Mouse (Mus musculus): Measurements from ENCODE around the gene Trmt10a. TPM values are rescaled to one million over a fixed set of nuclear protein-coding genes. Genes with fewer than 3 reads are reported as not detected.

Gene Trmt10a
- polyA plus RNA-seq, 1 experiment: 0.24 TPM

DNA sequence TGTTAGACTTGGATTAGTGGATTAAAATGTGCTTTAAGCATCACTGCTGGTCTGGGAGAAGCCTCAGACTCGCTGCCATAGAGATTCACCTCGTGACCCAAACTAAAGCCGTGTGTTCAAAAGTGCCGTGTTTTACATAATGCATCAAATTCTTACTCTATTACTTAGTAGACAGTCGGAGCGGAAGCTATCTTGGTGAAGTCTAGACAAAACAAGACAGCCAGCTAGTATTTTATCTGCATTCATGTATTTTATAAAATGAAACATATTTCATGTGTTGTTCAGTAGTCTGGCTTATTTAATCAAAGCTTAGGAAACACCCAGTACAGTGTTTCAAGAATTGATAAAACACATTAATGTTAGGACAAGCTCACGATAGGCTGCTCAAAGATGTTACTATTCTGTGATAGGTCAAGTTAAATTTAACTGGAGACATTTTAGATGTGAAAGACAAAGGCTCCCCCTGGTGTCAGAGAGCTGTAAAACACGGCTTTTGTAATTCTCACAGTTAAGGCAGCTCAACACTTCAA, 1.5 kb downstream of the Trmt10a start, which contains the start of gene Mttp:
Gene Mttp, minus strand, starts transcription at position 327 of the 530 bp plus-strand sequence.
- TF ChIP-seq POLR2A (IDR thresholded peaks at IDR 0.05; ENCODE audit: low read depth, low read length) (no peak), CTCF (IDR thresholded peaks at IDR 0.05; ENCODE audit: extremely low read depth, insufficient read length, insufficient replicate concordance, low read depth, low read length) (no peak)
- 1% methylated on average over 8 of the region's 8 CpGs for WGBS
- H3K27ac ChIP-seq (ENCODE audit: insufficient read depth, low read depth, low read length): peak within 1 kb of the TSS; percentile 99

GRCm38 (mm10) chr3:138148811-138149210, 5.6 kb downstream of the Trmt10a start:
- Histone ChIP-seq H3K27ac (ENCODE audit: insufficient read depth, low read depth, low read length) (no peak overlapping the region), H3K36me3 (ENCODE audit: control insufficient read depth, insufficient read depth, low read length) (peaks cover 1% of the 10 kb centered on the region; the same call in 1 of the 2 replicates), H3K4me3 (ENCODE audit: low read depth, low read length) (no peak overlapping the region), H3K27me3 (ENCODE audit: control insufficient read depth, insufficient read depth, low read length) (no peaks in the 10 kb centered on the region), H3K4me1 (ENCODE audit: control insufficient read depth, insufficient read depth, insufficient read length, low read length) (no peaks in the 10 kb centered on the region)
- WGBS: 93% methylated on average over 2 of the region's 2 CpGs
- TF ChIP-seq POLR2A (IDR thresholded peaks at IDR 0.05; ENCODE audit: low read depth, low read length) (no peak), CTCF (IDR thresholded peaks at IDR 0.05; ENCODE audit: extremely low read depth, insufficient read length, insufficient replicate concordance, low read depth, low read length) (no peak)

More for the DNA sequence above, 1.5 kb downstream of the Trmt10a start, which contains the start of gene Mttp:
- Histone ChIP-seq H3K27me3 (ENCODE audit: control insufficient read depth, insufficient read depth, low read length) (no peaks in the 10 kb centered on the region), H3K4me1 (ENCODE audit: control insufficient read depth, insufficient read depth, insufficient read length, low read length) (no peaks in the 10 kb centered on the region), H3K4me3 (ENCODE audit: low read depth, low read length) (peak within 1 kb of the TSS; percentile 96), H3K36me3 (ENCODE audit: control insufficient read depth, insufficient read depth, low read length) (peaks cover 1% of the 10 kb centered on the region; the same call in 1 of the 2 replicates)

DNA sequence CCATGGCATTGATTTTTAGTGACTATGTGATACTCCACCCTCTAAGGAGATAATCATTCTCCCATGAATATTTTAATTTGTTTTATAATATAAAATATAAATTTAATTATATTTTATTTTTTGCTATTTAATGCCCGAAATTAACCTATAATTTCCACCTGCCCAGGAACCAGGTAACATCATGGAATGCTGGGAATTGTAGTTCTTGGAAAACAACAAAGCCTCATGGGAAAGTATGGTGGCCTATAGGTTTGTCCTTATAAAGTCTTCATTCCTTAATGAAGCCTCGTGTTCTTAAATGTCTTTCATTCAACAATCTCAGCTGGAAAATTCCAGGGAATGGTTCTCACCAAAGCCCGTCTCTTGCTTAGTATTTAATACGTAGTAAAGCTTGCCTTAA, 11.8 kb downstream of the Trmt10a start:
- Histone ChIP-seq H3K4me3 (ENCODE audit: low read depth, low read length) (no peak overlapping the region), H3K27ac (ENCODE audit: insufficient read depth, low read depth, low read length) (no peak overlapping the region), H3K36me3 (ENCODE audit: control insufficient read depth, insufficient read depth, low read length) (peaks cover 2% of the 10 kb centered on the region; the same call in 1 of the 2 replicates), H3K27me3 (ENCODE audit: control insufficient read depth, insufficient read depth, low read length) (no peaks in the 10 kb centered on the region), H3K4me1 (ENCODE audit: control insufficient read depth, insufficient read depth, insufficient read length, low read length) (no peaks in the 10 kb centered on the region)
- WGBS: 93% methylated on average over 4 of the region's 4 CpGs
- no peak for TF ChIP-seq POLR2A (IDR thresholded peaks at IDR 0.05; ENCODE audit: low read depth, low read length)
- TF ChIP-seq CTCF (IDR thresholded peaks at IDR 0.05; ENCODE audit: extremely low read depth, insufficient read length, insufficient replicate concordance, low read depth, low read length): no peak

DNA sequence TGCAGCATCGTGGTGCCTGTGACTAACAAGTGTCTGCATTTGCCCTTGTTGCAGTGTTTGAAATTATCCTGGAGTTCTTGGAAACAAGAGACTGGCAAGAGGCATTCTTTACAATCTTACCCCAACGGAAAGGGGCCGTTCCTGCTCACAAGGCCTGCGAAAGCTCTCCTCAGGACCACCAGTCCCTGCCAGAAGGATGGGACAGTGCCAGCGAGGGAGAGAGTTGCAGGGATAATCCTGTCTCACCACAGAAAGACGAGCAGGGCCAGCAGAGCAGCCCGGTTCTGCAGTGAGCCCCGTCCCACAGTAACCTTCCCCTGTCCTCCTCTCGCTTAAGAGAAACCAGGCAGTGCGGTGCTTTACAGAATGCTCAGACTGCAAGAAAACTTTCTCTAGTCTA, 13.4 kb downstream of the Trmt10a start:
- Histone ChIP-seq H3K27me3 (ENCODE audit: control insufficient read depth, insufficient read depth, low read length) (no peaks in the 10 kb centered on the region), H3K36me3 (ENCODE audit: control insufficient read depth, insufficient read depth, low read length) (peaks cover 2% of the 10 kb centered on the region; the same call in 1 of the 2 replicates), H3K27ac (ENCODE audit: insufficient read depth, low read depth, low read length) (no peak overlapping the region), H3K4me1 (ENCODE audit: control insufficient read depth, insufficient read depth, insufficient read length, low read length) (no peaks in the 10 kb centered on the region), H3K4me3 (ENCODE audit: low read depth, low read length) (no peak overlapping the region)
- 86% methylated on average over 10 of the region's 10 CpGs for WGBS
- TF ChIP-seq CTCF (IDR thresholded peaks at IDR 0.05; ENCODE audit: extremely low read depth, insufficient read length, insufficient replicate concordance, low read depth, low read length) (no peak), POLR2A (IDR thresholded peaks at IDR 0.05; ENCODE audit: low read depth, low read length) (no peak)

DNA sequence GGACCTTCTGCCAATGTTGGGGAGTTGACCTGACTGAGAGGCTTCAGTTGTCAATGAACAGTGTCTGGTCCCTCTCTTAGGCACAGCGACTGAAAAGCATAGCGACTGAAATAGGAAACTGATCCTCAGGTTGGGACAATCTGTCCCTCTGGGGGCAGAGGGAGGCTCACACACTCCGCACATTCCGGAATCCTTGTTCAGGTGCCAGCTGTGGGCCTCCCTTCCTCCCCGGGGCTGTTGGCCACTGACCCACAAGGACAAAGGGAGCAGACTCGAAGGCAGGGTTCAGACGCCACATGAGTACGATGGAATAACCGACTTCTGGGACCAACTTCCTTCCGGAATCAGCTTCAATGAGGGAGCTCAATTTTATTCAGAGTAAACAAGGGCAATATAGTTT, 18.4 kb downstream of the Trmt10a start:
- WGBS: 84% methylated on average over 10 of the region's 10 CpGs
- TF ChIP-seq POLR2A (IDR thresholded peaks at IDR 0.05; ENCODE audit: low read depth, low read length): no peak
- TF ChIP-seq CTCF (IDR thresholded peaks at IDR 0.05; ENCODE audit: extremely low read depth, insufficient read length, insufficient replicate concordance, low read depth, low read length): no peak
- H3K4me1 ChIP-seq (ENCODE audit: control insufficient read depth, insufficient read depth, insufficient read length, low read length): no peaks in the 10 kb centered on the region

GRCm38 (mm10) chr3:138162553-138163183, 19.4 kb downstream of the Trmt10a start:
- 39% methylated on average over 4 of the region's 4 CpGs for WGBS

More for the DNA sequence above, 18.4 kb downstream of the Trmt10a start:
- no peak overlapping the region for H3K27ac ChIP-seq (ENCODE audit: insufficient read depth, low read depth, low read length)
- H3K36me3 ChIP-seq (ENCODE audit: control insufficient read depth, insufficient read depth, low read length): peaks cover 2% of the 10 kb centered on the region; the same call in 1 of the 2 replicates
- H3K27me3 ChIP-seq (ENCODE audit: control insufficient read depth, insufficient read depth, low read length): no peaks in the 10 kb centered on the region
- H3K4me3 ChIP-seq (ENCODE audit: low read depth, low read length): no peak overlapping the region

DNA sequence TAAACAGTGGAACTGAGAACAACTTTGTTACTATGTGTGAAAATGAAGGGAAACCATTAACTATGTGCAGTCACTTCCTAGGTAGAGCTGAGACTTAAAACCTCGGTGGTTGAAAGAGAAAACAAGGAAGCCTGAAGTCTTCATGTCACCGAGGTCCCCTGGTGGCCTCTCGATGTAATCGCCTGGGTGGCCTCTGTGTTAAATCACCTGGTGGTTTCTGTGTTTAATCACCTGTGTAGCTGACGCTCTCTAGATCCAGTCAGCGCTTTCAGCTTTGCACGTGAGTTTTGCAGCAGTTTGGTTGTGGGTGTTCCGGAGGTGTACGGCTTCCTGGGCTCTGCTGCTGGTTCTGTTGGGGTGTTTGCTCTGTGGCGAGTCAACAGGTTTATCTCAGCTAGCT, 30.0 kb downstream of the Trmt10a start:
- H3K27me3 ChIP-seq (ENCODE audit: control insufficient read depth, insufficient read depth, low read length): no peaks in the 10 kb centered on the region
- TF ChIP-seq CTCF (IDR thresholded peaks at IDR 0.05; ENCODE audit: extremely low read depth, insufficient read length, insufficient replicate concordance, low read depth, low read length) (peak; percentile 18; the same call in 1 of the 2 replicates), POLR2A (IDR thresholded peaks at IDR 0.05; ENCODE audit: low read depth, low read length) (no peak)
- H3K4me3 ChIP-seq (ENCODE audit: low read depth, low read length): no peak overlapping the region
- no peaks in the 10 kb centered on the region for H3K4me1 ChIP-seq (ENCODE audit: control insufficient read depth, insufficient read depth, insufficient read length, low read length)
- WGBS: 69% methylated on average over 10 of the region's 10 CpGs
- H3K27ac ChIP-seq (ENCODE audit: insufficient read depth, low read depth, low read length): no peak overlapping the region
- no peaks in the 10 kb centered on the region for H3K36me3 ChIP-seq (ENCODE audit: control insufficient read depth, insufficient read depth, low read length)

More at GRCm38 (mm10) chr3:138162553-138163183, 19.4 kb downstream of the Trmt10a start:
- Histone ChIP-seq H3K27me3 (ENCODE audit: control insufficient read depth, insufficient read depth, low read length) (no peaks in the 10 kb centered on the region), H3K27ac (ENCODE audit: insufficient read depth, low read depth, low read length) (no peak overlapping the region), H3K4me1 (ENCODE audit: control insufficient read depth, insufficient read depth, insufficient read length, low read length) (no peaks in the 10 kb centered on the region), H3K36me3 (ENCODE audit: control insufficient read depth, insufficient read depth, low read length) (no peaks in the 10 kb centered on the region), H3K4me3 (ENCODE audit: low read depth, low read length) (no peak overlapping the region)
- TF ChIP-seq CTCF (IDR thresholded peaks at IDR 0.05; ENCODE audit: extremely low read depth, insufficient read length, insufficient replicate concordance, low read depth, low read length) (no peak), POLR2A (IDR thresholded peaks at IDR 0.05; ENCODE audit: low read depth, low read length) (no peak)

Measured in small intestine, adult 2 months (tissue).